Mouse (Mus musculus) liver, embryonic 15.5 days (tissue): ENCODE results near the gene Gpkow. TPM values are rescaled to one million over a fixed set of nuclear protein-coding genes. Genes with fewer than 3 reads are reported as not detected.

Experiments
- ATAC-seq: fragments of 200-750 bp; cut with Nextera tagmentation; 2 replicates; pipeline ENCODE4 v1.8.0; 2017; ENCODE audit warnings: moderate number of reproducible peaks, mild to moderate bottlenecking, moderate library complexity; ENCODE audit not compliant: insufficient read depth
- H3K27ac ChIP-seq: fragments of 300-500 bp; sonication (generic); replicated peaks from 2 replicates; pipeline ENCODE4 v1.5.1; 2015; ENCODE audit warnings: mild to moderate bottlenecking, inconsistent platforms
- H3K27me3 ChIP-seq: fragments of 300-500 bp; sonication (generic); 2 replicates; pipeline ENCODE4 v1.6.1; 2015; ENCODE audit warnings: mild to moderate bottlenecking, inconsistent platforms
- H3K36me3 ChIP-seq: fragments of 300-500 bp; sonication (generic); replicated peaks from 2 replicates; pipeline ENCODE4 v1.6.1; 2015; ENCODE audit warnings: moderate library complexity, mild to moderate bottlenecking, inconsistent platforms
- H3K4me1 ChIP-seq: fragments of 300-500 bp; sonication (generic); replicated peaks from 2 replicates; pipeline ENCODE4 v1.6.1; 2015; ENCODE audit warnings: inconsistent platforms
- H3K4me2 ChIP-seq: fragments of 300-500 bp; sonication (generic); 2 replicates; pipeline ENCODE4 v1.6.1; 2015; ENCODE audit warnings: moderate library complexity, mild to moderate bottlenecking, inconsistent platforms
- H3K4me3 ChIP-seq: fragments of 300-500 bp; sonication (generic); replicated peaks from 2 replicates; pipeline ENCODE4 v1.5.1; 2015; ENCODE audit warnings: mild to moderate bottlenecking, inconsistent platforms
- H3K9ac ChIP-seq: fragments of 300-500 bp; sonication (generic); 2 replicates; pipeline ENCODE4 v1.6.1; 2015; ENCODE audit warnings: moderate library complexity, mild to moderate bottlenecking, inconsistent platforms
- H3K9me3 ChIP-seq: fragments of 300-500 bp; sonication (generic); replicated peaks from 2 replicates; pipeline ENCODE4 v1.6.1; 2016; ENCODE audit warnings: inconsistent platforms
- WGBS: fragments of 180-500 bp; shearing (Covaris S2); methylation state at CpG from one replicate; pipeline ENCODE4 v1.1.7; 2015; ENCODE audit warnings: mixed read lengths; ENCODE audit not compliant: insufficient replicate concordance; 5-methylcytosine and 5-hydroxymethylcytosine counted together
- polyA plus RNA-seq: library from polyadenylated mRNA; unstranded; fragments of >200 nt; fragmentation: Nextera tagmentation; extraction: Ambion mirVana; gene quantifications from 2 replicates; pipeline ENCODE4 v1.2.1, GENCODE M21; 2015

The Gpkow gene
- polyA plus RNA-seq, 1 experiment from 2014 or later = 14.1 TPM

GRCm38 (mm10) chrX:7670921-7671623 lies 25.9 kb upstream of the Gpkow start, which contains the start of gene Plp2:
Gene Plp2 (minus strand): TSS chrX:7671390.
- WGBS = 16% methylated on average over 36 of the region's 36 CpGs
- peak within 1 kb of the TSS; percentile 41 for H3K27ac ChIP-seq
- 0 out of 2 replicates have a peak, but pooled peaks cover 4% of the 10 kb centered on the region for H3K27me3 ChIP-seq
- no peaks in the 10 kb centered on the region for H3K9me3 ChIP-seq
- peak; percentile 38 for ATAC-seq
- H3K4me3 ChIP-seq = peak within 1 kb of the TSS; percentile 54
- peak within 1 kb of the TSS; percentile 69 for H3K4me2 ChIP-seq
- H3K9ac ChIP-seq = peak within 1 kb of the TSS; percentile 27; the same call in 1 of the 2 replicates
- H3K4me1 ChIP-seq = peaks cover 34% of the 10 kb centered on the region
- H3K36me3 ChIP-seq = no peaks in the 10 kb centered on the region

DNA sequence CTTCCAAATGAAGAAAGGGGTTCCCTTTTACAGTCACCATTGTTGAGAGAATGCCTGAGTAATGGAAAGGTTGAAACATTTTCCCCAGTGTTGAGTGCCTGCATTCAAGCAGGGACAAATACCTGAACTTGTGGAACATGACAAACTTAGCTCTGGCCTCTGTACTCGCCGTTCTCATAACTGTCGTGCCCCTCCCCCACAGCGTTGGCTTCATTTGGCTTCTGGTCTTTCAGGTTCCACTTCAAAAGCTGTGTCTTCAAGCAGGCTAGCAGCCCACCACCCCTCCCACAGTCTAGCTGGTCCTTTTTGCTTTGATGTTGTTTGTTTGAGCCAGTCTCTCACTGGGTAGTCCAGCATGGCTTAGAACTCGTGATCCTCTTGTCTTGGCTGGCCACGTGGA lies 24.2 kb upstream of the Gpkow start:
- Histone ChIP-seq H3K4me2 (no peak overlapping the region), H3K27me3 (0 out of 2 replicates have a peak, but pooled peaks cover 4% of the 10 kb centered on the region), H3K4me3 (no peak overlapping the region), H3K9me3 (no peaks in the 10 kb centered on the region), H3K9ac (no peak overlapping the region), H3K27ac (no peak overlapping the region), H3K4me1 (peaks cover 34% of the 10 kb centered on the region), H3K36me3 (no peaks in the 10 kb centered on the region)
- no peak for ATAC-seq
- 34% methylated on average over 6 of the region's 6 CpGs for WGBS

DNA sequence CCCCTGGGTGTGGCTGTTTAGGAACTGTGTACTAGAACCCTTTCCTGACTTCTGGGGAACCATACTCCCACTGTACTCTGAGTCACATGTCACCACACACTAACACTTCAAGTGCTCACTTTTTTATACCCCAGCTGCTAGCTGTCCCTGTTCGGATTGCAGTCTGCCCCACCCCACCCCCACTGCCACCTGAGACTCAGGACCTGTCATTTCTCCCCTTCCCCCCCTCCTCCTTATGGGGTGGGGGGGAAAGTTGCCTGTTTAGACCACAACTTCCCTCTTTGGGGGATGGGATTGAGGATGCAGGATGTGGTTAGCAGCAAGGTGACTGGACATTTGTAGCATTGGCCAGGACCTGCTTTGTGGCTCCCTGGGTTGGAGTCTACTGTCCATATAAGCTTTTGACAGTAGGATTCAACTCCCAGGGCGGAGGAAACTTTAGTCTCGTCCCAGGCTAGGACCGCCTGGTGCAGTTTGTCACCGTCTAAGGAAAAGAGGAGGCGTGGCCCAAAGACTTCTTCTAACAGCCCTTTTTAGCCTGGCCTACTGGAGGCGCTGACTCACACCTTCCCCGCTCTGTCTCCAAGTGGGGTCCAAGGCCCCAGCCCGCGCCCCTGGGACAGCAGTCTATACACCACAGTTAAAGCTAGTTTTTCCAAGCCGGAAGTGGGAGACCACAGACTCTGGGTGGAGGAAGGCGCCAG lies 23.2 kb upstream of the Gpkow start:
- H3K4me2 ChIP-seq = peak overlapping the region; percentile 65
- H3K27ac ChIP-seq = 0 out of 2 replicates have a peak overlapping the region, but pooled peaks have one; percentile 33
- ATAC-seq = 0 out of 2 replicates have a peak, but pooled peaks have one; percentile 5
- no peak overlapping the region for H3K9ac ChIP-seq
- H3K9me3 ChIP-seq = no peaks in the 10 kb centered on the region
- H3K36me3 ChIP-seq = no peaks in the 10 kb centered on the region
- peaks cover 34% of the 10 kb centered on the region for H3K4me1 ChIP-seq
- WGBS = 22% methylated on average over 12 of the region's 12 CpGs
- H3K4me3 ChIP-seq = peak overlapping the region; percentile 36
- 0 out of 2 replicates have a peak, but pooled peaks cover 4% of the 10 kb centered on the region for H3K27me3 ChIP-seq

GRCm38 (mm10) chrX:7674284-7675000 lies 22.5 kb upstream of the Gpkow start:
- no peak for ATAC-seq
- Histone ChIP-seq H3K9me3 (no peaks in the 10 kb centered on the region), H3K4me3 (peak overlapping the region; percentile 36), H3K27ac (no peak overlapping the region), H3K4me2 (peak overlapping the region; percentile 65), H3K27me3 (0 out of 2 replicates have a peak, but pooled peaks cover 4% of the 10 kb centered on the region), H3K9ac (peak overlapping the region; percentile 4; the same call in 1 of the 2 replicates), H3K4me1 (peaks cover 36% of the 10 kb centered on the region), H3K36me3 (no peaks in the 10 kb centered on the region)
- WGBS = 20% methylated on average over 28 of the region's 28 CpGs

GRCm38 (mm10) chrX:7675001-7675380 lies 21.9 kb upstream of the Gpkow start:
- WGBS = 26% methylated on average over 10 of the region's 10 CpGs
- Histone ChIP-seq H3K4me3 (peak overlapping the region; percentile 36), H3K27ac (no peak overlapping the region), H3K4me2 (peak overlapping the region; percentile 65), H3K9ac (peak overlapping the region; percentile 4; the same call in 1 of the 2 replicates), H3K9me3 (no peaks in the 10 kb centered on the region), H3K4me1 (peaks cover 36% of the 10 kb centered on the region), H3K36me3 (no peaks in the 10 kb centered on the region), H3K27me3 (0 out of 2 replicates have a peak, but pooled peaks cover 4% of the 10 kb centered on the region)
- ATAC-seq = no peak

- Histone ChIP-seq H3K9me3 (no peaks in the 10 kb centered on the region), H3K36me3 (no peaks in the 10 kb centered on the region), H3K4me1 (peaks cover 16% of the 10 kb centered on the region), H3K4me3 (no peak overlapping the region), H3K27ac (no peak overlapping the region), H3K9ac (no peak overlapping the region), H3K4me2 (no peak overlapping the region), H3K27me3 (0 out of 2 replicates have a peak, but pooled peaks cover 4% of the 10 kb centered on the region)
- WGBS = 27% methylated on average over 3 of the region's 3 CpGs
- ATAC-seq = no peak
These were observed 17.9 kb upstream of the Gpkow start for GRCm38 (mm10) chrX:7678986-7679385.

DNA sequence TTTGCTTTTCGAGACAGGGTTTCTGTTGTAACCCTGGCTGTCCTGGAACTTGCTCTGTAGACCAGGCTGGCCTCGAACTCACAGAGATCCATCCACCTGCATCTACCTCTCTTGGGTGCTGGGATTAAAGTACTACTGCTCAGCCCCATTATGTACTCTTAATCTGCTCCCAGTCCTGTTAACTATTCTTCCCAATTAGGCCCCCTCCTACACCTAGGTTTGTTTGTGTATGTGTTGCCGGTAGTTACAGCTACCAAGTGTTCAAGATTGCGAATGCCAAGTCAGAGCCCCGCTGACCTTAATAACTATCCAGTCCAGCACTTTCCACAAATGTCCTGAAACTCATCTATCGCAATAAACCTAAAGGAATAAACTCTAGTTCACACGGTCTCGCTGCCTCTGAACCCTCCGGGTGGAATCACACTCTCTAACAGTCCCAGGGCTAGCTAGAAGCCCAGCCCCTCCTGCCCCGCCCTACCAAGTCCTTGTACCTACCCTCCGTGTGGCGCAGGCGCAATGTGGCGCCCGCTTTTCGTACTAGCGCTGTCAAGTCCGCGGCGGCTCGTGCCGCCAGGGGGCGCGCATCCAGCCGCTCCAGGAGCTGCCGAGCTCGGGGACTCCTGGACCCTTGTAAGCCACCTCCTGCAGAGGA lies 17.4 kb upstream of the Gpkow start:
- no peak overlapping the region for H3K9ac ChIP-seq
- no peaks in the 10 kb centered on the region for H3K9me3 ChIP-seq
- 12% methylated on average over 27 of the region's 27 CpGs for WGBS

DNA sequence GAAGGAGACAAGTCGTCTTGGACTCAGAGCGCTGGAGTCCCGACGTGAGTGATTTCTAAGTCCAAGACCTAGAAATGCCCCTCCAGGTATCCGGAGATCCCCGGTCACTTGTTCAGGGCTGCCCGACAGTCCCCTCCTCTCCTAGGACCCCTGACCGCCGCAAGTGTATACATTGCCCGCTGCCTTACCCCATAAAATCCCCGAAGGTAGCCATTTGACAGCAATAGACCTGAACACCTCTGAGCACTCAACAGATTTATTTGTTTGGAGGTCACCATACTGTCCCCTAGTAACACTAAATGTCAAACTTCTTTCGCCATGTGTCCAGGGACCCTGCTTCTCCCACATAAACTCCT lies 16.9 kb upstream of the Gpkow start:
- WGBS = 27% methylated on average over 12 of the region's 12 CpGs

More for the DNA sequence above, 17.4 kb upstream of the Gpkow start:
- Histone ChIP-seq H3K4me1 (peaks cover 11% of the 10 kb centered on the region), H3K36me3 (no peaks in the 10 kb centered on the region), H3K27ac (no peak overlapping the region), H3K27me3 (0 out of 2 replicates have a peak, but pooled peaks cover 4% of the 10 kb centered on the region), H3K4me2 (peak overlapping the region; percentile 61), H3K4me3 (peak overlapping the region; percentile 30)
- peak; percentile 90 for ATAC-seq

GRCm38 (mm10) chrX:7680864-7681263 lies 16.1 kb upstream of the Gpkow start, which contains the start of gene Magix:
Gene Magix (minus strand): TSS chrX:7681251.
- H3K4me3 ChIP-seq = peak within 1 kb of the TSS; percentile 30; the same call in 1 of the 2 replicates
- ATAC-seq = no peak
- 64% methylated on average over 14 of the region's 14 CpGs for WGBS
- no peaks in the 10 kb centered on the region for H3K9me3 ChIP-seq
- peaks cover 7% of the 10 kb centered on the region for H3K4me1 ChIP-seq
- peak within 1 kb of the TSS; percentile 61 for H3K4me2 ChIP-seq
- H3K27me3 ChIP-seq = no peaks in the 10 kb centered on the region
- no peaks in the 10 kb centered on the region for H3K36me3 ChIP-seq
- H3K9ac ChIP-seq = no peak within 1 kb of the TSS
- H3K27ac ChIP-seq = no peak within 1 kb of the TSS

More for the DNA sequence above, 16.9 kb upstream of the Gpkow start:
- Histone ChIP-seq H3K4me3 (peak overlapping the region; percentile 30), H3K27me3 (0 out of 2 replicates have a peak, but pooled peaks cover under 1% of the 10 kb centered on the region), H3K4me2 (peak overlapping the region; percentile 61), H3K27ac (no peak overlapping the region), H3K9ac (no peak overlapping the region), H3K9me3 (no peaks in the 10 kb centered on the region), H3K36me3 (no peaks in the 10 kb centered on the region), H3K4me1 (peaks cover 7% of the 10 kb centered on the region)
- ATAC-seq = peak; percentile 25; the same call in 1 of the 2 replicates

DNA sequence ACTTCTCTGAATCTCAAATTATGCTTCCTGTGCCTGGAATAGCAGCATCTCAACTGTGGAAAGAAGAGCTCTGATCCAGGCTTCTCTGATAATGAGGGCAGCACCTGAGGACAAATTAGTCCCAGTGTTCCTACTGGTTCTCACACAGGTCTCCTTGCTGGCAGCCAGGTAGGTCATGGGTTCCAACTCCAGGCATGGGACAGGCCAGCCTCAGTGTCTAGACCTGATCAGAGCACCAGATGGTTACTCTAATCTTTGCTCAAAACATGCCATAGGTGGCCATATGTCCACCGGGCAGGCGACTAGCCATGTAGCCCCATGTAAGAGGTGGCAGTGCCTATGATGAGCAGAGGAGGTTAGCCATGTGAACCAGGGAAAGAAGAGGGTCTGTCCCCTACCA lies 8.6 kb upstream of the Gpkow start:
- no peak for ATAC-seq
- Histone ChIP-seq H3K4me3 (no peak overlapping the region), H3K9ac (no peak overlapping the region), H3K9me3 (no peaks in the 10 kb centered on the region), H3K27me3 (no peaks in the 10 kb centered on the region), H3K4me1 (no peaks in the 10 kb centered on the region), H3K36me3 (no peaks in the 10 kb centered on the region), H3K27ac (no peak overlapping the region), H3K4me2 (no peak overlapping the region)
- WGBS = 79% methylated on average over 2 of the region's 2 CpGs
